Mouse (Mus musculus): ENCODE data around the gene Ypel3.

- TF ChIP-seq CTCF (IDR thresholded peaks at IDR 0.05; ENCODE audit: borderline replicate concordance, insufficient read depth, low read length) (no peak), POLR2A (IDR thresholded peaks at IDR 0.05; ENCODE audit: low read depth, low read length) (peak; percentile 49)
Measured at GRCm38 (mm10) chr7:126760391-126760802, 16.4 kb upstream of the Ypel3 start.

All from embryonic fibroblast, embryonic 13.5 days (primary cell).